Mouse (Mus musculus) brown adipose tissue, adult 24 weeks (tissue): ENCODE measurements around the gene Ubl5. TPM values are rescaled to one million over a fixed set of nuclear protein-coding genes. Genes with fewer than 3 reads are reported as not detected.
"Not testable (repeated sequence)": the region's sequence is repeated elsewhere in the genome, so short reads cannot be mapped to it uniquely, and the experiment has no call there.

Experiments
- H3K27ac ChIP-seq: fragments of 200-500 bp; replicated peaks from 2 replicates; pipeline ENCODE4 v1.5.1; 2012; ENCODE audit warnings: low read depth, mild to moderate bottlenecking, low read length
- H3K4me1 ChIP-seq: fragments of 200-500 bp; 2 replicates; pipeline ENCODE4 v1.6.1; 2012; ENCODE audit warnings: low read length, mixed read lengths; ENCODE audit not compliant: control insufficient read depth, insufficient read depth, insufficient read length
- H3K4me3 ChIP-seq: fragments of 200-500 bp; 2 replicates; pipeline ENCODE4 v1.5.1; 2012; ENCODE audit warnings: low read depth, mild to moderate bottlenecking, low read length, moderate library complexity; ENCODE audit not compliant: insufficient read depth
- polyA plus RNA-seq: library from polyadenylated mRNA; stranded (reverse); fragments of >200 nt; gene quantifications from 2 replicates; pipeline ENCODE4 v1.2.4, GENCODE M21; 2012; ENCODE audit not compliant: missing spikeins, insufficient read depth, insufficient read length

Gene Ubl5
- polyA plus RNA-seq, 1 experiment, result 293 TPM

DNA sequence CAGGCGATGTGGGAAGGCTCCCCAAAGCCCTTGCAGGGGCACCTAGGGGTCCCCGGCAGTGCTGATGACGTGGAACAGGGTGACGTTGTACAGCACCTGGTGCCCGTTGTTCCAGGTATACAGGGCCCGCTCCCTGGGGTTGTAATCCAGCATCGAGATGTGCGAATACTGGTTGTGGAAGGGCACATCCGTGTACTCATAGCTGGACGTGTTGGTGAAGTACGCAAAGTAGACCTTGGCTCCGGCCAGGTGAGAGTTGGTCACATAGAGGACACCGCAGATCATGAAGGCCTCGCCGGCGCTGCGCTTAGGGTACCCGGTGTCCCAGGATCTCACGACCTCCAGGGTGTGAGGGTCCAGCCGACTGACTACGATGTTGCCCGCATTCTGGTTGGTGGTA lies 25.4 kb downstream of the Ubl5 start:
- Histone ChIP-seq H3K27ac (no peak overlapping the region), H3K4me1 (no peaks in the 10 kb centered on the region), H3K4me3 (no peak overlapping the region)

- no peaks in the 10 kb centered on the region for H3K4me1 ChIP-seq
- H3K4me3 ChIP-seq, result no peak overlapping the region
- H3K27ac ChIP-seq, result no peak overlapping the region
These were observed 29.4 kb downstream of the Ubl5 start for GRCm38 (mm10) chr9:20672047-20672446.

DNA sequence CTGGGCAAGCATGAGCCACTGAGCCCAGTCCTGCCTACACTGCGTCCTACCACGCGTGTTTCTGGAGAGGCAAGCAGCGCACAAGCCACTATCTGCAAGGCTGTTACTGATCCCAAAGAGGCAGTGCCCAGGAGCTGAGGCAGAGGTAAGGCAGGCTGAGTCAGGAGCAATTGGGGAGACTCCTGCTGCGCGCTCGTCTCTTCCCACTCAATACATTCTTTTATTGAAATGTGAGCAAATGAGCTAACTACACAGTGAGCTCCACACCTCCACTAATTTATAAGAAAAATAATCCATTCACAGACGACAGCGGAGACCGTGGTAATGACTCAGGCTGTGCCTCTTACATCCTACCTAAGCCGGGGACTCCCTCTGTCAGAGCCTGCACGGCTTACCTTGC lies 35.2 kb downstream of the Ubl5 start:
- H3K4me1 ChIP-seq, result no peaks in the 10 kb centered on the region
- no peak overlapping the region for H3K27ac ChIP-seq
- no peak overlapping the region for H3K4me3 ChIP-seq

DNA sequence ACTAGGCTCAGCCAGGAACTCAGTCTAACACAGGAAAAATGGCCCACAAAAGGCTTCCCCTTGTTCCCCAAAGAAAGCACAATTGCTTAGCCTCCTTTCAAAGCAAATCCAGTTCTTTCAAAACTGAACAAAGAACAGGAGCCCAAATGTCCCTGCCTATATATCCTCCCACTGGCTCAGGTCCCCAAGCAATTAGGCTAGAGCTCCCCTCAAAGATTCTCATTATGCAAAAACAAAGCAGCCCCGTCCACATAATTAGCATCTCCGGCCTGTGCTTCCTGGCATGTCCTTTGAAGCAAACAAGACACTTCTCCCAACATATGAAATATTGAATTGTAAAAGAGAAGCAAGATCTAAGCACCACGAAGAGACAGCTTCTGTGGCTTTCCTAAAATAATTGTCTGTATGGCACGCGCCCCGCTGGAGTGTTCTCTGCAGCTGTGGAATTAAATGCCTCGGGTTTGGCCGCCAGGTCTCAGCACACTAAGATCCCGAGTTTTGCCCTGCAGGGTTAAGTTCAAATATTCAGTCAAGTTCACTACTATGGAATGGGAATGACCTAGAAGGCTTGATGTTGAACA lies 37.8 kb downstream of the Ubl5 start:
- Histone ChIP-seq H3K4me3 (no peak overlapping the region), H3K27ac (no peak overlapping the region), H3K4me1 (no peaks in the 10 kb centered on the region)

DNA sequence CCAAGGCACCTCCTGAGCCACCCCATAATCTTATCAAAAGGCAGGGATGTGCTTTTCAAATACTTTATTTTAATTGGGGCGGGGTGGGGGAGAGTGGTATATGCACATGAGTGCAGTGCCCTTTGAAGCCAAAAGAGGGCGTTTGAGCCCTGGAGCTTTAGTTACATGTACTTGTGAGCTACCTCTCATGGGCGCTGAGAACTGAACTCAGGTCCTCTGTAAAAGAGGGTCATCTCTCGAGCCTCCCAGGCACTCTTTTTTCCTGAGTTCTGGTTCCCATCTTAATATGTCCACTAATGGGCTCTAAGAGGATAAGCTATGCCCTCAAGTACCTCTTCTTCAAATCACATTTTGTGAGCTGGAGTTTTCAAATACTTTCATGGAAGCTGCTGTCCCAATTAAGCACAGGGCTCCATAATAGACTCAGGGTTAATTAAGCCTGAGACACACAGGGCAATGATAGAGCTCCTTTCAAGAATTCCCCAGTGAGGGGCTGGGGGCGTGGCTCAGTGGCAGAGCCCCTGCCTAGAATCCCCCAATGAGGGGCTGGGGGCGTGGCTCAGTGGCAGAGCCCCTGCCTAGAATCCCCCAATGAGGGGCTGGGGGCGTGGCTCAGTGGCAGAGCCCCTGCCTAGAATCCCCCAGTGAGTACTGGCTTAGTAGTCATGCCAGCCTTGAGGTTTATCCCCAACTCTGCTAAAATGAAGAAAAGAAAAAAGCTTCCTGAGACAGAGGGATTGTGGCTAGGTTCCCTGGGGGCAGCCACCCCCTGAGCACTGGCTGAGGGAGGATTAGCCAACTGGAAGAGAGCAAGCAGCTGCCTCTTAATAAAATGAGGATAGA lies 39.1 kb downstream of the Ubl5 start:
- H3K27ac ChIP-seq, result no peak overlapping the region
- no peaks in the 10 kb centered on the region for H3K4me1 ChIP-seq
- H3K4me3 ChIP-seq, result no peak overlapping the region

GRCm38 (mm10) chr9:20682389-20682722 lies 39.7 kb downstream of the Ubl5 start:
- no peaks in the 10 kb centered on the region for H3K4me1 ChIP-seq
- no peak overlapping the region for H3K27ac ChIP-seq
- H3K4me3 ChIP-seq, result no peak overlapping the region

DNA sequence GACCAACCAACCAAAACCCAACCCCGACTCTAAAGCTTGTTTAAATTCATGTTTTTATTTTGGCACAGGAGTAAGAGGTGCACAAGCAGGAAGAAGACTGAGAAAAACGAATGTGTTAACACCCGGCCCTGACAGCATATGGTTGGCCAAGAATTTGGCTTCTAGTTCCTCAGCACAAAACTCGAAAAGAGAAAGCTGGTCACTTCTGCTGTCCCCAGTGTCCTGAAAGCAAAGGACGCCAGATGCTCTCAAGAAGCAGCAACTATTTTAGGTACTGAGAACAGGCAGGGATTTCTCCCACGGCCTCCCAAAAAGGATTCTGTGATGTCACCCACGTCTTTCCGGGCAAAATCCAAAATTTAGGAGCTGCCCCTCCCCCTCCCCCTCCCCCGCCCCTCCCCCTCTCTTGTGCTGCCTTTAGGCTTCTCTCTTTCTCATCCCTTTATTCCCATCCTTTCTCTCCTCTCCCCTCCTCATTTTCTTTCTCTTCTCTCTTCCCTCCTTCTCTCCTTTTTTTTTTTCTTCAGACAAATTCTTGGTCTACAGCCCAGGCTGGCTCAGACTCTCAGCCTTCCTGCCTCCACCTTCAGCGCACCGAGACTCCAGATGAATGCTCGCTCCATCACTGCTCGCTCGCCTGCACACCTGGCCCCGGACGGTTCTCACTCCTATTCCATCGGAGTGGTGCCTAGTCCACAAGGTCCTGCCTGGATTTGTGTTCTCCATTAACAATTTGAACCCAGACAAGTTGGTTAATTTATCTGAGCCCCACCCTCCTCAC lies 42.6 kb downstream of the Ubl5 start:
- Histone ChIP-seq H3K4me3 (no peak overlapping the region), H3K4me1 (no peaks in the 10 kb centered on the region), H3K27ac (no peak overlapping the region)

GRCm38 (mm10) chr9:20689403-20689802 lies 46.7 kb downstream of the Ubl5 start:
- no peaks in the 10 kb centered on the region for H3K4me1 ChIP-seq
- H3K27ac ChIP-seq, result no peak overlapping the region
- no peak overlapping the region for H3K4me3 ChIP-seq

- no peak overlapping the region for H3K27ac ChIP-seq
These were observed 47.2 kb downstream of the Ubl5 start for GRCm38 (mm10) chr9:20689913-20690312.

GRCm38 (mm10) chr9:20690449-20690848 lies 47.8 kb downstream of the Ubl5 start:
- not testable (repeated sequence) for H3K4me3 ChIP-seq, H3K27ac ChIP-seq, H3K4me1 ChIP-seq

More at GRCm38 (mm10) chr9:20689913-20690312, 47.2 kb downstream of the Ubl5 start:
- Histone ChIP-seq H3K4me1 (no peaks in the 10 kb centered on the region), H3K4me3 (no peak overlapping the region)

- H3K4me1 ChIP-seq, result no peaks in the 10 kb centered on the region
- no peak overlapping the region for H3K4me3 ChIP-seq
- H3K27ac ChIP-seq, result no peak overlapping the region
These were observed 50.2 kb downstream of the Ubl5 start for GRCm38 (mm10) chr9:20692863-20693262.

DNA sequence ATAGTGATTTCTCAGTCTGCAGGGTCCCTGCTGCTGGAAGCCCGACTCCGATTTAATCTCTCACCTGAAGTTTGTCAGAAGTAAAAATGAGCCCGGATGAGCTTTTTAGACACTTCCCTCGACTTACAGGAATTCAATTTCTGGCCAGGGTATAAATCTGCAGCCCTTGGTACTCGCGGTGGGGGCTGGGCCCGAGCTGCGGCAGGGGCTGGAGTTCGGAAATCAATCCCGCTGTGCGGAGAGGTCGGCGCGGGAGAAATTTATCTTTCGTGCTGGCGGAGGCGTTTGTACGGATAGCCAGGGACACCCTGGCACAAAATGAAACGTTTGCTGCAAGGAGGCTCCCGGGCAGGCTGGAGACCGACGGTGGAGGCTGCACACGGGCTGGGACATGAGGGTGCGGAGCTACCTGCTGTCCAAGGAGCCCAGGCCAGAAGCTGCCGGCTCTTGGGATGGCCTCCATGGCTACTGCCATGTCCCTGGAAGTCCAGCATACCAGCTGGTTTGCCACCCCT lies 52.1 kb downstream of the Ubl5 start:
- Histone ChIP-seq H3K27ac (no peak overlapping the region), H3K4me1 (no peaks in the 10 kb centered on the region), H3K4me3 (peak overlapping the region; percentile 17; the same call in 1 of the 2 replicates)

- H3K4me3 ChIP-seq, result no peak overlapping the region
- H3K27ac ChIP-seq, result no peak overlapping the region
- no peaks in the 10 kb centered on the region for H3K4me1 ChIP-seq
These were observed 53.5 kb downstream of the Ubl5 start for GRCm38 (mm10) chr9:20696107-20696712.
